Mouse (Mus musculus) B cell, adult 2 months (primary cell): ENCODE measurements around the gene Rnf114.
A peak's percentile ranks its signal among the peaks of the same experiment; 100 is the strongest.

Experiments
- DNase-seq, 2 experiments: peaks; one replicate each; pipeline ENCODE4 v3.0.0; 2022

The Rnf114 gene

DNA sequence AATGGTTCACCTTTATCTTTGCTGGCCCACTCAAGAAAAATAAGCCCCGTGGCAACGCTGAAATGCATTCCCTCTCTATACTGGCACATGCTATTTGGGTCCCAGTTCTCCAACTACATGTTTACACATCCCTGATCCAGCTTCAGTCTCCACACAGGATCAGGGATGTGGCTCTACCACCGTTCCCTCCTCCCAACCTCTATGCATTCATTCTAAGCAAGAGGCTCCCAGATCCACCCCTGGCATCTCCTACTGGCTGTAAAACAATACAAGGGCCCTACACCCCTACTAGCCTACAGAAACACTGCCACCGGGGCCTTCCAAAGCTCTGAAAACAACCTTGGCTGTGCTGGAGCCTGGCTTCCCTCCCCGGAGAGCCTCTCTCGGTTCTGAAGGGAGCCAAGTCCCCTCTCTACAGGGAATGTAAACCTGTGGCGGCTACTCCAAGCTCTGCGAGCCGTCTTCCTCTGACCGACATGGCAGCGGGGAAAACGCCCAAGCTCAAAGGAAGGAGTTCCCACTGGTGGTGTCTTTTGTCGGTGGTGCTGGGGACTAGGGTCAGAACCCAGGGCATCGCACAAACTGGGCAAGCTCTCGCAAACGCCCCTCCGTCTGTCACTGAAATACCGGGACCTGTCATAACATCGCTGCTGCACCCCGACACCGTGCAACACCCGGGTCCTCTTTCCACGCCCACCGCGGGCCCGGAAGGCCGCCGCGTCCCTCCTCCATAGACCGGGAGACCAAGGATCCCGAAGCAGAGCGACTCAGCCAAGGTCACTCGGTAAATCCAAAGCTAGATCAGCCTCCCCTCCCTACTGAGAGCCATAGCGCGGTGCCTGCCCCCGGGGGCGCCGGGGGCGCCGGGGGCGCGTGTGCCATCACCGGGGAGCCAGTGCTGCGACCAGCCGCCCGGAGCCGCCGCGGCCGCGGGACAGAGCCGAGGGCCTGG lies at the start of gene Rnf114:
Gene Rnf114, plus strand, starts transcription at position 889 of the 952 bp plus-strand sequence.
- DNase-seq = peak; percentile 49 to 59

DNA sequence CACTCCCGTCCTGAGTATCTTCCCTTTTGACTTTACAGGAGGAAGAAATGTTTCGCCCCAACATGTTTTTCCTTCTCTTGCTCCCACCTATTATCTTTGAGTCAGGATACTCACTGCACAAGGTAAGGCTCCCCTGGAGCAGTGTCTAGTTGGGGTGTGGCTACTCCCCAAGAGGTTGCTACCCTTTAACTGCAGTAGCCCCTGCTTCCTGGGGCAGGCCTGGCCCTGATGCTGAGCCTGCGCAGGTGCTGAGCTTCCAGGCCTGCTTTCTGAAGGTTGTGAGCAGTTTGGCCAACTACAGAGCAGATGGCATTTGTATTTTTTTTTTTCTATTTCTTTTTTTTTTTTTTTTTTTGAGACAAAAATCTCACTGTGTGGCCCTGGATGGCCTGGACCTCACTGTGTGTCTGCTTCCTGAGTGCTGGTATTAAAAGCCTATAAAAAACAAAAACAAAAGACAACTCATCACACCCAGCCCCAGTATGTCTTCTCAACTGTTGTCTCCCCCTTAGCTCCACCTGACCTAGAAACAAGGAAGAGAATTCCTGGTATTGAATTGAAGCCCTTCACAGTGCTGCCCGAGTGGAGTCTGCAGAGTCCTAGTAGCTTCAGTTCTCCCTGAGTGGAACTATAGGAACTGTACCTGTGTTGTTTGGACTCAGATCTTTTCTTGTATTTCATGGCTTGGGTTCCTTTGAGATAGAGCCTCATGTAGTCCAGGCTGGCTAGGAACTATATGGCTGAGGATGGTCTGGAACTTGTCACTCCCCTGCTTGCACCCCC lies 48.8 kb upstream of the Rnf114 start:
- DNase-seq = no peak

- DNase-seq = no peak
These were observed 46.3 kb upstream of the Rnf114 start for GRCm38 (mm10) chr2:167445911-167446780.

GRCm38 (mm10) chr2:167447207-167447606 lies 45.2 kb upstream of the Rnf114 start:
- no peak for DNase-seq

- DNase-seq = no peak
These were observed 44.8 kb upstream of the Rnf114 start for GRCm38 (mm10) chr2:167447629-167448028.

DNA sequence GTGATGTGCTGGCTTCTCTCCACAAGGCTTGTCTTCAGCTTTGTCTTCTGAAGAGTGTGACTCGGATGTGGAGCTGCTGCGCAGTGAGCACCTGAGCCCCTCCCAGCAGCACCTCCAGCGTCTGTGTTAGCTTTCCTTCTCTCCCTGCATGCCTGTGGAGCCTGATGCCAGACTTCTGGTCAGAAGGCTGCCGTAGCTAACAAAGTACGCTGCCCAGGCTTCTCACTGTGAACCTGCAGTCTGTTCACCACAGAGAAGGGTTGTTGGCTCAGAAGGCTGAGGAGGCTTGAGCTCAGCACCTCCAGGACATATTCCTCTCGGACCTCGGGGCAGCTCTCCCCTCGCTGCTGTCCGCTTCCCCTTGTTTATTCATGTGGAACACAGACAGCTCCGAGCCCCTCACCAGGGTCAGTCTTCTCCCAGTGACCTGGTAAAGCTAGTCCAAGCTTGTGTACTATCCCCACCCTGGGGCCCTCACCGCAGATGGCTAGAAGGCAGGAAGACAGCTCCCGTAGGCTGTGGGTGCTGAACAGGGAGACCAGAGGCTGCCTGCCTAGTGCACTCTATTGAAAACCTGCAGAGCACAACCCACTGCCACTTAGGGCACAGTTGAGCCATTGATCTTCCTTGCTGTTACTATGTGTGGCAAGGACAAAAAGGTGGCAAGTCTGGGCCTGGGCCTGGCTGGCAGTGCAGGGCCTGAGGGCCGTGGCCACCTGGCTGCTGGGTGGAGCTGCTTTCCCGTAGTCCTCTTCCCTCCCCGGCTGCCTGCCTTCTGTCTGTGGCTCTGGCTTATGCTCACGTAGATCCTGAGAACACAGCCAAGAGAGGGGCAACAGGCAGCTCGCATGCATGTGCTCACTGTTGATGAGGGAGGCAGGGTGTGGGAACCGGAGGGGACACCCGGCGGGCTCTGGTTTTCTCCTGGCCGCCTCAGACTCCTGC lies 42.8 kb upstream of the Rnf114 start:
- no peak for DNase-seq

GRCm38 (mm10) chr2:167450647-167451046 lies 41.8 kb upstream of the Rnf114 start:
- no peak for DNase-seq

DNA sequence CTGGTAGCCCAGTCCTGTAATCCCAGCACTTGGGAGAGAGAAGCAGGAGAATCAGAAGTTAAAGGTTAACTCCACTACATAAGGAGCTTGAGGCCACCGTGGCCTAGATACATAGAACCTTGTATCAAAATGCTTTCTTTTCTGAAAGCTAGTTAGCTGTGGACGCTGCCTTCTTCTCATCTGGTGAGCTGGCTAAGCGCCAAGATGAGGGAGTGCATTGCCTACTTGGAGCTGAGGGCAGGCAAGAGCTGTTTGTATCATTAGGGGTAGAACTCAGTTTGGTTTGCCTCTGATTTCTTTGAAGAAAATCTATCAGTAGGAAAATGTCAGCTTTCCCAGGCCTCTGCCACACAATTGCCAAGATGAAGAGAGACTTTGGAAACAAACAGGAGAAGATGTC lies 38.6 kb upstream of the Rnf114 start:
- DNase-seq = no peak

DNA sequence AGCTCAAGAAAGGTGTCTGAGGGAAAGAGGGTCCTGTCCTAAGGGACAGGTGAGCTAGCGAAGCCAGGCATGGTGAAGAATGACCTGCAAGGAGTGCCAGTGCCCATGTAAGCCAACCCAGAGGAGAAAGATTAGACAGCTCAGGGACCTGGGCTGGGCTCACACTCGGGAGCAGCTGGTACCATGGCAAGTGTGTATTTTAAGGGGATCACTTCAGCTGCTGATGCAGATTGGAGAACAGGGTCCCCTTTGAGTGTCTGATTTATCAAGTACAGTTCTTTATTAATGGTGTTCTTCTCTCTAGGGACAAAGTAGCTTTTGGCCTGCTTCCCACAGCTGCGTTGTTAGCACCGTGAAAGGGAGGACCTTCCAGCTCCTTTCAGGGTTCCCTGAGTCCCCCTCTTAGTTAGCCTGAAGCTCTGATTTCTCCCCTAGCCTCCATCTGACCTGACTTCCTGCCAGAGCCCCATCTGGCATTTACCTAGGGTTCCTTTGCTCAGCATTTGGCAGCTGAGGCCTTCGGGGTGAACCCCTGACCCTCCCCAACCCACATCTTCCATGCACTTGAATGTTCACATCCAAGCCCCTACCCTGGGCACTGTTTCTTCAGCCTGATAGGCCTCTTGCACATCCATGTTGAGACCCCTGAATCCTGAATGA lies 36.0 kb upstream of the Rnf114 start:
- no peak for DNase-seq

- DNase-seq = no peak
These were observed 35.2 kb upstream of the Rnf114 start for GRCm38 (mm10) chr2:167457213-167457612.

GRCm38 (mm10) chr2:167458548-167458947 lies 33.9 kb upstream of the Rnf114 start:
- no peak for DNase-seq

- DNase-seq = no peak
These were observed 33.2 kb upstream of the Rnf114 start for GRCm38 (mm10) chr2:167459071-167459865.

- peak; percentile 66 to 68 for DNase-seq
These were observed 29.5 kb upstream of the Rnf114 start for GRCm38 (mm10) chr2:167462954-167463353.

DNA sequence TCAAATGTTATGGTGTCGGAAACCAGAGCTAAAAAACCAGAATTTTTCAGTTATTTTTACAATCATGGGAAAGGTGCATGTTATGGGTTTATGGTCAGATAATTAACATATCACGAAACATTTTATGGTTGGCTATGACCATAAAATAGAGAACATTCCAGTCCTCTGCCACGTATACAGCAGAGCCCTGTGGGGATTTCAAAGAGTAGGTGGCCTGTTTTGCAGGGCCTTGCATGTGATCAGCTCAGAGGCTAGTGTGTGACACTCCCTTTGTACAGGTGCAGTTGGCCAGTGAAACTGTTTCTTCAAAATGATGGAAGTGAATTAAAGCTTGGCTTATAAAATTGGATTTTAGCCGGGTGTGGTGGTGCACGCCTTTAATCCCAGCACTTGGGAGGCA lies 28.6 kb upstream of the Rnf114 start:
- no peak for DNase-seq

DNA sequence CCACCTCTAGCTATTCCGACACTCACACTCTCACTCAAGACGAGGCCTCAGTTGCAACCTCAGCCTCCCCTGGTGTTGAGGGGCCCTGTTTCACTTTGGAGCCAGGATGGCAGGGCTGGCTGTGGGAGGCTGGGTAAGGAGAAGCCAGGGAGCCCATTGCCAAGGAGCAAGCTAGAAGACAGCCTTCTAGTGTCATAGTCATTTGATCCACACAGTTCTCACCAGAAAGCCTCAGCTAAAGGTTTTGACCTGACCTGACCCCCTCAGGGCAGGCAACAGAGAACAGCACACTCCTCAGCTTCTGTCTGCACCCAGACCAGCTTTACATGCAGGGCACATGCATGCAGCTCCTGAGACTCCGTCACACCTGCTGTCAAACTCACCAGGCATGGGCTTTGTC lies 26.5 kb upstream of the Rnf114 start:
- no peak for DNase-seq

DNA sequence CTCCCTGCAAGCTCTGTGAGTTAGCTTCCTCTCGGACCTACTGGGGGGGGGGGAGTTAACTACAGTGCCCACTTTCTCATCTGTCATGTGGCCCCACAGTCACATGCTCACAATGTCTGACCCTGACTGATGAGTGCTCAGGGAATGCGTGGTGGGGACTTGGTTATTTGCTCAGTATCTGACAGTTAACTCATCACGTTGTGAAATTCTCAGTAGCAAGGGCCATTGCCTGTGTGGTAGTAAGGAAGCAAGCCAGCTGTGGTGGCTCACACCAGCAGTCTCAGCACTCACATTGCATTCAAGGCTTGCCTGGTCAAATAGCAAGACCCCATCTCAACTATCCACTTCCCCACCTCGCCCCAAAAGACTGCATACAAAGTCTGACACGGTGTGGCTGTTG lies 25.2 kb upstream of the Rnf114 start:
- DNase-seq = no peak

DNA sequence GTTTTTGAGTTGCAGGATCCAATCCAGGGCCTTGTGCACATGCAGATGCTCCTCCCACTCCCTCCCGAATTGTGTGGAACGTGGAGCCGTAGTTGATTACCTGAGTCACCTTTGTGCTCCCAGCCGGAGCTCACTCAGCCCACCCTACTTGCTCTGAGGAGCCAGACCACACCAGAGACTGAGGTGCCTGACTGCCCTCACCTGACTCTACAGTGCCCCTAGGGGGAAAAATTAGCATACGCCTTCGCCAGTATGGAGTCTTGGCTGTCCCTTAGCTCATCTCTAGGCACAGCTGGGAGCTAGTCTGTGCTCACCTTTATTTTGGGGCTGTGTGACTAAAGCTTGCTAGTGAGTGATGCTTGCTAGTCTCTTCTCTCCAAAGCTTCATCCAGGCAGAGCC lies 24.0 kb upstream of the Rnf114 start:
- DNase-seq = peak; percentile 28 to 31

DNA sequence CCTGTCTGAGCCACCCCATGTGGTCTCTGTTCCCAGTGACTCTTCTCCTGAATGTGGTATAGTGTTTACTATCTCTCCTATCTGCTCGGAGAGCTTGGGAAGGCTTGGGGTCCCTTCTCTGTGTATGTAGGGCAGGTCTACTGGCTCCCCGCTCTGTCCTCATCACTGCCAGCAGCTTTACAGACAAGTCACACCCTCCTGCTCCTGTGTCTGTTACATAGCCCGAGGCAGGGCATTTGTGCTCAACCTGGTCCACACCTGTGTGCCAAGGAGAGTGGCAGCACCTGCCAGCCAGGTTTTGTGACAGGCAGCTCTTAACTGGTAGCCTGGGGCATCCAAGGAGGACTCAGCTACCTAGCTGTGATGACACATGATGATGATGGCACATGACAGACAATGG lies 21.8 kb upstream of the Rnf114 start:
- DNase-seq = no peak

DNA sequence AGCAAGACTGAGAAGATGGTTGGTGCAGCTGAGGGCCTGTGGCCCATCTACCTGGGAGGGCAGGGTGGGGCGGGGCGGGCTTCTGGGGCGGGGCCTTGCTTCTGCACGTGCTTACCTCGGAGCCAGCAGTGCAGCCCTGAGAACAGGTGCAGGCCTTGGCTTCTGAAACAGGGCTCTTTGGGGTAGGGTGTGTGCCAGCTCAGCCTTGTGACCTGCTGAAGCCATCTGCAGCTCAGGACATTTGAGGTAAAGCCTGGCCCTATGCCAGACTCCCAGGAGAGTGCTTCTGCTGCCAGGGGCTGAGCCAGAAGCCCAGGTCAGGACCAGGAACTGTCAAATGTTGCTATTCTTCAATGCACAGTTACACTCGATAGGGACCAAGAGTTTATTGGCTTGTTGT lies 20.9 kb upstream of the Rnf114 start:
- DNase-seq = no peak

DNA sequence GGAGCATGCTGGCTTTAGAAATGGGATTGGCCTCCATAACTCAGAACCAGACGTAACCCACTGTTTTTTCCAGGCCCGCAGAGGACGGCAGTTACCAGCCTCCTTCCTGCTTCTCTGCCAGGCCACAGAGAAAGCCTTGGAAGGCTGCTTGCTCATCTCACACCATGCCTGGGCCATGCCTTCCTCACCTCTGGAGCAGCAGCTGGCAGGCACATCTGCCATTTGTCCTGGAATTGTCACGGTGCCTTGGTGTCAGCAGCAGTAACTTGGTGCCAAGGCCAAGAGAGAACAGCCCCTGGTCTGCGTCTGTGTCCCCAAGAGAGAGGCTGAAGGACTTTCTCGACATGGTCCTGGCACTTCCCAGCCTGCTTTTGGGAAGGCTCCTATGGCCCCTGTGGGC lies 18.2 kb upstream of the Rnf114 start:
- no peak for DNase-seq
